Mouse (Mus musculus): ENCODE results near the gene Enc1. TPM values are rescaled to one million over a fixed set of nuclear protein-coding genes. Genes with fewer than 3 reads are reported as not detected.
"Not testable (repeated sequence)": the region's sequence is repeated elsewhere in the genome, so short reads cannot be mapped to it uniquely, and the experiment has no call there.

The Enc1 gene
- total RNA-seq, 1 experiment from 2014 or later = 5.9 TPM

GRCm38 (mm10) chr13:97251736-97252135 is 10.8 kb downstream of the Enc1 start:
- no peak for DNase-seq

GRCm38 (mm10) chr13:97252469-97252868 is 11.6 kb downstream of the Enc1 start:
- no peak for DNase-seq

DNA sequence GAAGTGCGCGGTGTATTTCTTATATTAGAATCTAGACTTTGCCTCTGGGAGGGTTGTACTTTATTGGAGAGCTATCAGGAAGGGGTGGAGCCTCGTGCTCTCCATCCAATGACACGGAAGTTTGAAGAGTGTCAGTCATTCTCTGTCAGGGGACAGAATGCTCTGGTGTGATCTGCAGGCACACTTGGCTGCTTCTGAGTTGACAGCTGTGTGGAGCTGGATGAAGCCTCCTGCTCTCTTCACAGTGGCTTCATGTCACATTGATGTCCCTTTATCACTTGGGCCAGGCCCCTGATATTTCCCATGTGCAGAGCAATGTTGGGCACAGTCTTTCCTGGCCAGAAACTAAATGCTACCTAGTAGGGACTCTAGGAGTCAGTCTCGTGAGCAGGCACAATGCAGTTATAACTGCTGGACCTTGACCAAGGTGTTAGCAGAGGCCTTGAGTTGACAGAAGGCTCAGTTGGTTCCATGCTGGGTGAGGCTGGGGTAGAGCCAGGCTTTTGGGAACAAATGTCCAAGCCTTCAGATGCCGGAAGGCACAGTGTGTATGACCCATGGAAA is 12.6 kb downstream of the Enc1 start:
- DNase-seq = no peak

GRCm38 (mm10) chr13:97253994-97254393 is 13.1 kb downstream of the Enc1 start:
- DNase-seq = no peak

GRCm38 (mm10) chr13:97254564-97255164 is 13.8 kb downstream of the Enc1 start:
- no peak for DNase-seq

- DNase-seq = no peak
Measured at GRCm38 (mm10) chr13:97255976-97256848, 15.3 kb downstream of the Enc1 start.

DNA sequence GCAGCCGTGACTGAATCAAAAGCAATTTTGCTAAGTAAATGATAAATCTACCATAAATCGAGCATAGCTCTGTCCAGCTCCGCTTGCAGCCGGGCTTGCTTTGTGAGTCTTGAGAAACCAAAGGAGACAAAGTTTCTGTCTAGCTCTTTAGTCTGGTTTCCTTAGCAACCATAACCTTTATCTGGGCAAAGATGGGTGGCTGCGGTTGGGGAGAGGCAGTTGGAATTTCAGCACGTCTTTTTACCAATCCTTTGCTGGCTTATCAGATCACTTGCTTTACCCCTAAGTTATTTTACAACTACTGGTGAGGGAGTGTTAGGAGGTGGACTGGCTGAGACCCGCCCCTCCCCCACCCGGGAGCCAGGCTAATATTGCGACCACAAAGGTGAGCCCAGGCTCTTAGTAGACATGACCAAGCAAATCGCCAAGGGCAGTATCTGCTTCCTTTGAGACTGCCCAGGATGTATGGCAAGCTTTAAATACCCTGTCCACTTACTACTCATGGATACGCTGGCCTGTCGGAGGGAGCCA is 16.0 kb downstream of the Enc1 start:
- no peak for DNase-seq

DNA sequence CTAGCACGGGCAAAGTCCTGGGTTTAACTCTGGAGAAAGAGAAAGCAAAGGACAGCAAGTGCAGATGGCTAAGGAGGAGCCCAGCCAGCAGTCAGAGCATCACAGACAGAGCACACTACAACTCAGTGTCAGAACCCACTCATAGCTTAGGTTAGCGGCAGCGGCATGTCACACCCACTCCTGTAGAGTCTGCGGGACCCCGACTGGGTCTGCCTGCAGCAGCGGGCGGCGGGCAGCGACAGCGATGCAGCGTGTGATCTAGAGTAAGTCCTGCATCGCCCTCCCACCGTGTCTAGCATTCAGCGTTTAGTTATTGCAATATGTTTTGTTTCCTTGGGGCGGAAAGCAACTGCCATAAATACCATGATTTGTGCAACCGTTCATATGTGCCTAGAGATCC is 18.4 kb downstream of the Enc1 start:
- no peak for DNase-seq

DNA sequence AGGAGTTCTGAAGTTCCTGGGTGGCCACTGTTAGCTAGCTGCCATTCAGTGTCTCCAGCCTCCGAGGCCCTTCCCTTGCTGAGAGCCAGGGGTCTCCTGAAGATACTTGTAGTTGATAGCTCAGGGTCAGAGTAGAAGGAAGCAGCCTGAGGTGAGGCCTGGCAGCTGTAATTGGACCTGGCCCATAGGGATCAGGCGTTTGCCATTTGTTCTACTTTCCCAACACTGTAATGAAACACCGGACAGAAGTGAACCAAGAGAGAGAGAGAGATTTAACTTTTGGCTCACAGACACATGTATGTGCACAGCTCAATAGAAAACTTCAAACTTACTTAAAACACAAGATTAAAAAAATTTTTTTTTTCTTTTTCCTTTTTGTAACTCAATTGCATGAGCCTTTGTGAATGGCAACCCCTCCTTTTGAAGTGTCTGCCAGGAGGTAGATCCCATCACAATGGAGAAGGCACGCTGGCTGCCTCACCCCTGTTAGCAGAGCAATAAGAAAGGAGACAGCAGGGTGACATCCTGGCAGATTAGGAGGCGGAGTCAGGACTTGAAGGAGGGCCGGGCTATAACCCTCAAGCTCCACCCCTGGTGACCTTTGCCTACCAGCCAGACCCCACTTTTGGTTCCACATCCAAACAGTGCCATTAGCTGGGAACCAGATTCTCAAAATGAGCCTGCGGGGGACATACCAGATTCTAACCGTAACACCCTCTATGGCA is 19.7 kb downstream of the Enc1 start:
- no peak for DNase-seq

DNA sequence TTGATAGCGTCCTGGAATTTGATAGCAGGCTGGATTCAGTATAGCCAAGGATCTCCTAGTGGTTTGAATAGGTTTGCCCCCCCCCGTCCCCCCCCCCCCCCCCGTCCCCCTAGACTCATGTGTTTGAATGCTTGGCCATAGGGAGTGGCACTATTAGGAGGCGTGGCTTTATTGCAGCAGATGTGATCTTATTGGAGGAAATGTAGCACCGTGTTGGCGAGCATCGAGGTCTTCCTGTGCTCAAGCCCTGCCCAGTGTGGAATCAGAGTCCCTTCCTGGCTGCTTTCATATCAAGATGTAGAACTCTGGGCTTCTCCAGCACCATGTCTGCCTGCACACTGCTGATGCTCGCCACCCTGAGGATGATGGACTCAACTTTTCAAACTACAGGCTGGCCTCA is 20.6 kb downstream of the Enc1 start:
- DNase-seq = no peak

- DNase-seq = no peak
Measured at GRCm38 (mm10) chr13:97262676-97263075, 21.8 kb downstream of the Enc1 start.

DNA sequence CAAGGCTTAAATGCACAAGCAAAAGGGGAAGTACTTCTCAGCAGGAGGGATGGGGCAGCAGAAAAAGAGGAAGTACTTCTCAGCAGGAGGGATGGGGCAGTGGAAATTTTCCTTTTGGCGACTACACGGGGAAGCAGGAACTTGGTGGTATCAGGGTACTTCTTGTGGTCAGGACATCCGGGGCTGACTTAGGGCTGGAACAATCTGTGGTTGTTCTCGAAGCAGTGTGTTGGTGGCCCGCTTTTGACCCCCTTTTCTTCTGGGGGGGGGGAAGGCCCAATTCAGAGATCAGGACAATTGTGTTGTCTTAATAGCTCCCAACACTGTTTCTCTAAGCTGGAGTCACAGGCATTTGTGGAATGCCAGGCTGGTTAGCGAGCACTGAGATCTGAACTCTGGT is 24.6 kb downstream of the Enc1 start:
- DNase-seq = not testable (repeated sequence)

GRCm38 (mm10) chr13:97270723-97271122 is 29.8 kb downstream of the Enc1 start:
- no peak for DNase-seq

- DNase-seq = no peak
Measured at GRCm38 (mm10) chr13:97271641-97272040, 30.7 kb downstream of the Enc1 start.

DNA sequence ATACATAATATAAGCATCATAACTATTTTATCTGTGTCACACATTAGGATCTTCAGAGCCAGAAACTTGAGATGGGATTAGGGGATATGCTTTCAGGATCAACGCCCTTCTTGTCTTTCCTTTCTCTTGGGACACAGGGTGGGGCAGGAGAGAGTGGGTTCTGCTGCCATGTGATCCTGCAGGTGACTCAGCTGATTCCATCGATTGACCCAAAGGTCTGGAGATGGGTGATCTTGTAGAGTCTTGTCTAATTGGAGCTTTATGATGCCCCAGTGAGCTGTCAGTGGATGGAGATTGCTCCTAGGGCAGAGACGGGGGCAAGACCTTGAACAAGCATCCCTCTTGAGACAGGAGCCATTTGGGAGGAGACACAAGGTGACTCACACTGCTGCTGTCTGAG is 33.9 kb downstream of the Enc1 start:
- DNase-seq = no peak

- no peak for DNase-seq
Measured at GRCm38 (mm10) chr13:97275482-97275881, 34.6 kb downstream of the Enc1 start.

- DNase-seq = no peak
Measured at GRCm38 (mm10) chr13:97282051-97282910, 41.4 kb downstream of the Enc1 start.

DNA sequence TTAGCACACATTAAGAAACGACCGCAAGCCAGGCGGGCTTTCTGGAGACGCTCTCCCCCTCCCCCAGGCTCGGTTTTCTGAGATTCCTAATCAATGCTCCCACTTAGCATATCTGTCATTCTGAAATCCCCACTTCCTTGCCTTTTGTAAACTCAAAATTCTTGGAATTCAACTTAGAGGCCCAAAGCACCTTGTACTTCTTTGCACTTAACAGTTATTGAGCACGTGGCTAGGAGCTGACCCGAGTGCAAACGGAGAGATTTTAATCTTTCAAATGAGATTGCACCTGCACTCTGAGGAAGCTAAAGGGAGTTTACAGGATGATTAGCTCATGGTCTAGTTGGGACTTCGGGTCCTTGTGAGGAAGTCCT is 42.0 kb downstream of the Enc1 start:
- DNase-seq = no peak

GRCm38 (mm10) chr13:97287046-97287445 is 46.1 kb downstream of the Enc1 start:
- DNase-seq = no peak

GRCm38 (mm10) chr13:97290747-97291146 is 49.8 kb downstream of the Enc1 start:
- DNase-seq = no peak

GRCm38 (mm10) chr13:97291354-97291753 is 50.4 kb downstream of the Enc1 start:
- no peak for DNase-seq

DNA sequence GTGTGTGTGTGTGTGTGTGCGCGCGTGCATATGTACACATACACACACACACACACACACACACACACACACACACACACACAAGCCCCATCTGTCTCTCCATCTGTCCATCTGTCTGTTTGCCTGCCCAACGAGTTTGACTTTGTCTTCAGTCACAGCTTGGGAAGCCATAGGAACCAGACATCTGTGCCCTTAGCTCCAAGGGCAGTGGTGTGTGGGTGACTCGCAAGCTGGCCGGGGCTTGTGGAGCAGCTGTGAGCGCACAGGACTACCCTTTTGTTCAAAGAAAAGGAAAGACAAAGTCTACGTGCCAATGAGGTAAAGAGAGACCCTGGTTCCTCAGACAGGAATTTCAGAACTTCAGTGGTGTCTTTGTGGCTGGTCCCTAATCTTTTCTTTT is 51.1 kb downstream of the Enc1 start:
- no peak for DNase-seq
